Comparison of ENCODE assay signal across 8 mouse cellular contexts in the genomic region with DNA sequence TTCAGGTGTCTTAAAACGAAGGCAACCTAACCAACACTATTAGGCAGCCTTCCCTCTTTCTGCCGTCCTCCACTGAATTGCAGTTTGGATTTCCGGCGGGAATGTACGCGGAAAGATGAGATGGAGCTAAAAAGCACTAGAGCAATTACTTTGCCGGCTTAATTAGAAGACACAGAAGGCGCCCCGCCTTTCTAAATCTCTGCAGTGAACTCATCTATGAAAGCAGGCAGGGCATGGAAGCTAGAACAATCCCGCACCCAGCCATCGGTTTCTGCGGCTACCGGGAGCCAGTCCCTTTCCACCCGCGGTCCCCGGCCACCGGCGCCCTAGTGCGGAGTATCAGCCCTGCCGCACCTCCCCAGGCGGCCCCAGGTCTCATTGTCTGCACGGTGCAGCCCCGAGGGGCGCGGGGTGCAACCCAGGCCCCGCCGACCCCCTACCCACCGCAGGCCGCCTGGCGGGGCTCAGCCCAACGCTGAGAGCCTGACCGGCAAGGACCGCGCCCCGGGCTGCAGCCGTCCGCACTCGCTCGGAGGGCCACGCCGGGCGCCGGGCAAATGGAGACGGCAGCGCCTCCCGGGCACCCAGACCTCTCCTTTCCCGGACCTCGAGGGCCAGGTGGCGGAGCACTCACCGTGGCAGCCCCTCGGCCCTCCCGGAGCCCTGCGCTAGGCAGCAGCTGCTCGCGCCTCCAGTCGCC. TPM values are rescaled to one million over a fixed set of nuclear protein-coding genes. Genes with fewer than 3 reads are reported as not detected.
DNase-seq lines count a peak whose midpoint lies in the region; ATAC-seq and TF ChIP-seq lines count a peak whose summit lies in the region.

No protein-coding gene starts in this region.

- no peaks in the 10 kb centered on the region for H3K9me3 ChIP-seq in heart, embryonic 10.5 days
- H3K9me3 ChIP-seq in lung, embryonic 15.5 days = no peaks in the 10 kb centered on the region

- H3K4me3 ChIP-seq in testis, adult 2 months (ENCODE audit: control insufficient read depth, low read depth, low read length) = peak overlapping the region; percentile 94
- peak overlapping the region; percentile 92 for H3K4me3 ChIP-seq in heart, embryonic 10.5 days
- peak overlapping the region; percentile 98 for H3K4me3 ChIP-seq in lung, embryonic 15.5 days

- H3K4me1 ChIP-seq in testis, adult 2 months (ENCODE audit: control insufficient read depth, insufficient read depth, low read length) = peaks cover 6% of the 10 kb centered on the region
- H3K4me1 ChIP-seq in heart, embryonic 10.5 days = peaks cover 20% of the 10 kb centered on the region
- H3K4me1 ChIP-seq in lung, embryonic 15.5 days = peaks cover 3% of the 10 kb centered on the region; the same call in 1 of the 2 replicates

- TF ChIP-seq POLR2A in testis, adult 2 months (IDR thresholded peaks at IDR 0.05; ENCODE audit: control insufficient read depth, low read depth, low read length) = no peak

- H3K36me3 ChIP-seq in testis, adult 2 months (ENCODE audit: control insufficient read depth, insufficient read depth, low read length) = no peaks in the 10 kb centered on the region
- peaks cover 14% of the 10 kb centered on the region for H3K36me3 ChIP-seq in heart, embryonic 10.5 days
- peaks cover 11% of the 10 kb centered on the region for H3K36me3 ChIP-seq in lung, embryonic 15.5 days

- TF ChIP-seq CTCF in testis, adult 2 months (IDR thresholded peaks at IDR 0.05; ENCODE audit: control insufficient read depth, insufficient read depth, insufficient replicate concordance, low read depth, low read length) = no peak

- H3K27ac ChIP-seq in testis, adult 2 months (ENCODE audit: control insufficient read depth, insufficient read depth, low read depth, low read length) = peak overlapping the region; percentile 44
- peak overlapping the region; percentile 95 for H3K27ac ChIP-seq in heart, embryonic 10.5 days
- peak overlapping the region; percentile 95 for H3K27ac ChIP-seq in lung, embryonic 15.5 days

- under 1% methylated on average over 55 of the region's 56 CpGs for WGBS in heart, embryonic 10.5 days
- WGBS in lung, embryonic 15.5 days = under 1% methylated on average over 56 of the region's 56 CpGs

- H3K9ac ChIP-seq in lung, embryonic 15.5 days = peak overlapping the region; percentile 98

- peak; percentile 69 for ATAC-seq in lung, embryonic 15.5 days (ENCODE audit: borderline replicate concordance, extremely low read depth, low FRiP score, low TSS enrichment)

- no peaks in the 10 kb centered on the region for H3K27me3 ChIP-seq in testis, adult 2 months (ENCODE audit: control insufficient read depth, insufficient read depth, low read length)
- H3K27me3 ChIP-seq in heart, embryonic 10.5 days (ENCODE audit: insufficient read depth, poor library complexity, severe bottlenecking) = no peaks in the 10 kb centered on the region
- no peaks in the 10 kb centered on the region for H3K27me3 ChIP-seq in lung, embryonic 15.5 days

- peak overlapping the region; percentile 66 for H3K4me2 ChIP-seq in lung, embryonic 15.5 days

- no peak for DNase-seq in testis, postnatal 10 days (ENCODE audit: low spot score)
- peak; percentile 66 for DNase-seq in cerebellum, adult 9-11 months
- DNase-seq in heart, embryonic 10.5 days (ENCODE audit: low spot score) = peak; percentile 79
- peak; percentile 42 to 60 for DNase-seq in layer of hippocampus, adult 18-20 months (ENCODE audit: low spot score in 2 of 2)
- DNase-seq in retina, embryonic 14.5 days (ENCODE audit: low spot score) = peak; percentile 63
- no peak for DNase-seq in testis, postnatal 14 days (ENCODE audit: low spot score)

RNA-seq across cellular contexts. Expression of a gene that starts 0.8 kb away (rescaled TPM):
- 1.9 and 2.2 TPM in 2 replicates for polyA plus RNA-seq in testis, adult 2 months (2012; rRNA removed)
- polyA plus RNA-seq in heart, embryonic 10.5 days (2016; fragmentation: Nextera tagmentation; extraction: Ambion mirVana) = 54.5 and 60.2 TPM in 2 replicates
- 10 to 100 TPM; 50.6 to 54.3 TPM for total RNA-seq in layer of hippocampus, adult 18-20 months (2021)
- 37.0 and 42.4 TPM in 2 replicates for polyA plus RNA-seq in lung, embryonic 15.5 days (2015; fragmentation: Nextera tagmentation; extraction: Ambion mirVana)

Comparison
In these comparisons a context has a peak if more than half of its experiments do, and no peak if none do; other contexts are left out.
1. H3K27ac ChIP-seq: peak in every context shown above with its lines; median percentile 95 in heart, embryonic 10.5 days; 95 in lung, embryonic 15.5 days; 44 in testis, adult 2 months.
2. DNase-seq: peak in cerebellum, adult 9-11 months (single experiment), heart, embryonic 10.5 days (single experiment), layer of hippocampus, adult 18-20 months (2 of 2) and retina, embryonic 14.5 days (single experiment); none in testis, postnatal 10 days (single experiment) and testis, postnatal 14 days (single experiment).
3. RNA of a gene that starts 0.8 kb away (polyA plus RNA-seq): 54.5 to 60.2 TPM in heart, embryonic 10.5 days and 37.0 to 42.4 TPM in lung, embryonic 15.5 days; 1.9 to 2.2 TPM in testis, adult 2 months; every median in the first group is over 10 times any median in the second.
4. Peak in every context shown above with its lines, with median percentiles within 50 percentile points of each other: H3K4me3 ChIP-seq.